Mouse (Mus musculus) mature B cell (primary cell): ENCODE data around the gene Gpatch8.

Experiments used
- in situ Hi-C: fragments of 300-500 bp; cut with MboI; formaldehyde crosslinking; loops from 2 replicates; pipeline ENCODE4 v1.14.3; 2019

Gpatch8 gene

DNA sequence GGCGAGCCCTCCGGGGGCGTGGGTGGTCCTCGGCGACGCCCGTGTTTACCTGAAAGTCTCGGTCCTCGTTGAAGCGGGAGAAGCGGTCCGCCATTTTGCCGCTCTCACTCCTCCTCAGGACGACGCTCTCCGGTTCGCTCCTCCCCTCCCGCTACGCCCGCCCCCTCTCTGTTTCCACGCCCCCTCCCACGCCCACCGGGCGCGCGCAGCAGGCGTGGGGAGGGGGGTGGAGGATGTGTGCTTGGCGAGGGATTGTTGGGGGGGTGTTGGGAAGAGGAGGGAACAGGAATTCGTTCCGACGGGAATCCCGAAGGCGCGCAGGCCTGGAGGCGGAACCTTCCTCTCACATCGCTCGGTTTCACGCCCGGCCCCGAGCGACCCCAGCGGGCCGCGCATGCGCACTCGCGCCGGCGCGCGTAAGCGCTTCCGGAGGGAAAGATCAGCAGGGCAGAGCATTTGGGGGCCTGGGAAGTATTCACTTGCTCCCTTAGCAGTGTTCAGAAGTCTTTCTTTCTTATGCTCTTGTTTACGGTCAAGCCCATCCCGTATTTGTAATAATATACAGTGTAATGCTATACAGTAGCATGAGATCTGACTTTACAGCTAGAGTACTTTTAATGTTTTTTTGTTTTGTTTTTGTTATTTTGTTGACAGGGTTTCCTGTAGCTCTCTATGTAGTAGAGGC, at the start of gene Gpatch8:
Gene Gpatch8, minus strand, starts transcription at position 362 of the 685 bp plus-strand sequence.
- in situ Hi-C loops: no loop called here

DNA sequence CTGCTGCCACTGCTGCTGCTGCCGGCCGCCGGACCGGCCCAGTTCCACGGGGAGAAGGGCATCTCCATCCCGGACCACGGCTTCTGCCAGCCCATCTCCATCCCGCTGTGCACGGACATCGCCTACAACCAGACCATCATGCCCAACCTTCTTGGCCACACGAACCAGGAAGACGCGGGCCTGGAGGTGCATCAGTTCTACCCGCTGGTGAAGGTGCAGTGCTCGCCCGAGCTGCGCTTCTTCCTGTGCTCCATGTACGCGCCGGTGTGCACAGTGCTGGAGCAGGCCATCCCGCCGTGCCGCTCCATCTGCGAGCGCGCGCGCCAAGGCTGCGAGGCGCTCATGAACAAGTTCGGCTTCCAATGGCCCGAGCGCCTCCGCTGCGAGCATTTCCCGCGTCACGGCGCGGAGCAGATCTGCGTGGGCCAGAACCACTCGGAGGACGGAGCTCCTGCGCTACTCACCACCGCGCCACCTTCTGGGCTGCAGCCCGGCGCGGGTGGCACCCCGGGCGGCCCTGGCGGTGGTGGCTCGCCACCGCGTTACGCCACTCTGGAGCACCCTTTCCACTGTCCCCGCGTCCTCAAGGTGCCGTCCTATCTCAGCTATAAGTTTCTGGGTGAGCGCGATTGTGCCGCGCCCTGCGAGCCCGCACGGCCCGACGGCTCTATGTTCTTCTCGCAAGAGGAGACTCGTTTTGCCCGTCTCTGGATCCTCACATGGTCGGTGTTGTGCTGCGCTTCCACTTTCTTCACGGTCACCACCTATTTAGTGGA, 48.8 kb upstream of the Gpatch8 start:
- in situ Hi-C loops: no loop called here

DNA sequence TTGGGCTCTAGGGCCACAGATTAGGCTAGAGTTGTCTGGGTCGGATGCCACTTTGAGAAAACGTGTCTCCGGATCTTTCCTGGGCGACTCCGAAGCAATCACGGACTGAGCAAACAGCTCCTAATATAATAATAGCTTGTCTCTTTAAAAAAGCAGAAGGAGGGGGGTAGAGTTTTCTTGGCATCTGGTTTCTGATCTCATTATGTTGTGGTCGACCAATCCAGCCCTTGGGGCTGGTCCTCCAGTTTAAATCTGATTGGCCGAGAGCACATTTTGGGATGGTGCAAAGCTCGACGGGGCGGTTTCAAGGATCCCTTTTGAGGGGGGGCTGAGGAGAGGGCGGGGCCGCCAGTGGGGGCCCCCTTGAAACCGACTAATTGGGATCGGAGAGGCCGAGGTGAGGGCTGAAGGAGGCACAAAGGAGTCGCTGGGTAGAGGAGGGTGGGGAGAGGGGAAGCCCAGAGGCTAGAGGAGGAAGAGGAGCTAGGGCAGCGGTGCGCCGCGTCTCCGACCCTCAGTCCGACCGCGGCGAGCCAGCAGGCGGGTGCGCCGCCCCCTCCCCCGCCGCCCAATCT, 47.9 kb upstream of the Gpatch8 start, which contains the start of gene Fzd2:
Gene Fzd2, plus strand, starts transcription at position 387 of the 575 bp plus-strand sequence.
- in situ Hi-C loops: no loop called here

DNA sequence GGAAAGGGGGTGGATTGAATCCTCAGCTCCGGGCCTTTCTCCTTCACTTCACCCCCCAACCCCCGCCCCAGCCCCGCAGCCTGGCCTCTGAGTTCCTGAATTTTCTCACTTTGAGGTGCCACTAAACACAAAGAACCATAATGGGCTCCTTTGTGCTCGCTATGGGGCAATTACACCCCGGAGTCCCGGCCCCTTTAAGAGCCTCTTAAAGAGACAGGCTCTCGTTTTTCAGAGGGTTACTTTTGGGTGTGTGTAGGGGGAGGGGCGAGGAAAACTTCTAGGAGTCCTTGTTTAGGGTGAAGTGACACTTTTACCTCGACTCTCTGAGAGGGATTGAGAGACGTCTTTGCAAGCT, 47.3 kb upstream of the Gpatch8 start:
- in situ Hi-C loops: no loop called here

DNA sequence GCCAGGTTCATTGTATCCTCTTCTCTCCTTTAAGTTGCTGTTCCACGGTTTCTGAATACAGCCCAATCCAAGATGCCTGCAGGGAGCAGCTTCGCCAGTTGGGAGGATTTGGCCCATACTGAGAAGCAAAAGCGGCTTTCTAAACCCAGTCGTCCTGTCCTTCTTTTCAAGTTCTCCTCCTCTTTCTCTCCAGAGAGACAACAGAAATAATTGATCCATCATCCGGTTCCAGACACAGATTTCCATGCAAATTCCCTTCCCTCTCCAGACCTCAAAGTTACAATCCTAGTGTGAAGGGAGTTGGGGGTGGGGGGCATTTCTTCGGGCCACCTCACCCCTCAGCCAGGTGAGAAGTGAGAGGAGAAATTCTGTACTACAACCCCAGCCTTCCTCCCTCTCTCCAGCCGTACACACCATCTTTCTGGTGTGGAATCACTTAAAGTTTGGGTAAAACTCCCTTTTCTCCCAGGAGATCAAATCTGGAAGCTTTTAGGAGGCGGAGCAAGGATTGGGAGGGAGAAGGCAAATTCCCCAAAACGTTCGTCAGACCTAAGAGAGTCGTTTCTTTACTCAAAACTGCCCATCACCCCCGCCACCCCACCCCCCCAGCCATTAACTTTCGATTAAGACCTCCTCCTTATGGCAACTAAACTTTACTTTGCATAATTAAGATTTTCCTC, 46.8 kb upstream of the Gpatch8 start:
- in situ Hi-C loops: no loop called here

DNA sequence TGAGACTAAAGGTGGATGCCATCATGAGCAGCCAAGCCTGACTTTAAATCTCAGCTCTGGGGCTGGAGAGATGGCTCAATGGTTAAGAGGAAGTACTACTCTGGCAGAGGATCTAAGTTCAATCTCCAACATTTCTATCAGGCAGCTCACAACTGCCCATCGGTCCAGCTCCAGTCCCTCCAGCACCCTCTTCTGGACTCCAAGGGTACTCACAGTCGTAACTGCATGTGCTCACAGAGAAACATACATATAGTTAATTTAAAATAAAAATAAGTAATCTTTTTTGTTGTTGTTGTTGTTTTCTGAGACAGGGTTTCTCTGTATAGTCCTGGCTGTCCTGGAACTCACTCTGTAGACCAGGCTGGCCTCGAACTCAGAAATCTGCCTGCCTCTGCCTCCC, 43.7 kb upstream of the Gpatch8 start:
- in situ Hi-C loops: no loop called here

DNA sequence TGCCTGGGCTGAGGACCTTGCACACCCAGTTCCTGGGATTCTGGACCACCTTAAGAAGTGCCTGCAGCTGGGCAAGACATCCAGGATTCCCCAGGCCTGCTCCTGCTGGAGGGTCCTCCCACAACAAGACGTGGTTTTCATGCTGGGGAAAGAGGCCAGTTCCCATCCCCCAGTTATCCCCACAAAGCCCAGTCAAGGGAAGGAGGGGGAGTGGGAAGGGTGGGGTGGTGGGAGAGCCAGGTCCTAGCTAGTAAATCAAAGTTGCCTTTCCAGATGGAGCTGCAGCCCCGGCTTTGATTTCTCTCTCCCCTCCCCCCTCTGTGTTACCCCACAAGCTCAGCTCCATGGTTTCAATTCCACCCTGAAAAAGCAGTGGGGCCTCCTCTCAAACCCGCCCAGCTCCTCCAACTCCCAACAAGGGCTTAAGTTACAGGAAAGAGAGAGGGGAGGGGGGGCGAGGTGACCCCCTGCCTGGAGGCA, 39.2 kb upstream of the Gpatch8 start:
- in situ Hi-C loops: no loop called here

DNA sequence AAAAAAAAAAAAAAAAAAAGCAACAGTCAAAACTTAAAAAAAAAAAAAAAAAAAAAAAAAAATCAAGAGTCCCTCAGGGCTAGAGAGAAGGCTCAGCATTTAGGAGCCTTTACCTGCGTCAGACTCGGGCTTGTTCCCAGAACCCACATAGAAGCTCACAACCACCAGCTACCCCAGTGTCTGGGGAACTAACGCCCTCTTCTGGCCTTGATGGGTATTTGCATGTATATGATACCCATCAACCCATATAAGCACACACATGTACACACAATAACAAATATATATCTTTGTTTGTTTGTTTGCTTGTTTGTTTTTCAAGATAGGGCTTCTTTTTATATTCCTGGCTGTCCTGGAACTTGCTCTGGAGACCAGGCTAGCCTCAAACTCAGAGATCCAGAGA, 31.4 kb upstream of the Gpatch8 start:
- in situ Hi-C loops: no loop called here

DNA sequence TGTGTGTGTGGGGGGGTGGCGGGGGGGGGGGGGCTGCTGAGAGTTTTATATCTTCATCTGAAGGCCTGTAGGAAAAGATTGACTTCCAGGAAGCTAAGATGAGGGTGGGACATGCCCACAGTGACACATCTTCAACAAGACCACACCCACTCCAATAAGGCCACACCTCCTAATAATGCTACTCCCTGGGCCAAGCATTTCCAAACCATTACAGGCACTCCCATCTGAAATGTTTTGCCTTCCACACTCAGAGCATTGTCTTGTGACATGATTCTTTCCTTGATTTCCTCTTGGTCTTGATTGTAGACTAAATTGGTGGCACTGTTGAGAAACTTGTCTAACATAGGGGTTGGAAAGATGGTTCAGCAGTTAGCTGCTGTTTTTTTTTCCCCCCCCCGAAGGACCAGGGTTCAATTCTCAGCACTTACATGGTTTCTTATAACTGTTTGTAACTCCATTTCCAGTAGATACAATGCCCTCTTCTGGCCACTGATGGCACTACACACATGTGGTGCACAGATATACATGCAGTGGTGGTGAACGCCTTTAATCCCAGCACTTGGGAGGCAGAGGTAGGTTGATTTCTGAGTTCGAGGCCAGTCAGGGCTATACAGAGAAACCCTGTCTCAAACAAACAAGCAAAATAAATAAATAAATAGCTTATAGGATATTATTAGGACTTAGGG, 30.4 kb upstream of the Gpatch8 start:
- in situ Hi-C loops: no loop called here

DNA sequence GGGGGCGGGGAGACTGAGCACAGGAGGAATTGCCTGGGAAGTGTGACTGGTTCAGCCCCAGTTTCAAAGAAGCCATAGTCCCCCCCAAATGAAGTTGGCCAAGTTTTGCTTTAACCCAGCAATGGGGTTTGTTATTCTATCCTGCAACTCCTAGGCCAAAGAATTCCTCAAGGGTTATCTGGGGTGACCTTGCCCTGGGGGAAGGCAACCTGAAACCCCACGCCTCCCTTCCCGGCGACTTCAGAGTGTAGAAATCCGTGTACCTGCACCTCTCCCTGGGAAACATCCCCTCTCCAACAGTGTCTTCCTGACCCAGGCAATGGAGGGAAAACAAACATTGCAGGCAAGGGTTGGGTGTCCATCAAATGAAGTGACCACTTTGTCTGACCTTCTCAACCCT, 26.5 kb upstream of the Gpatch8 start:
- in situ Hi-C loops: no loop called here

DNA sequence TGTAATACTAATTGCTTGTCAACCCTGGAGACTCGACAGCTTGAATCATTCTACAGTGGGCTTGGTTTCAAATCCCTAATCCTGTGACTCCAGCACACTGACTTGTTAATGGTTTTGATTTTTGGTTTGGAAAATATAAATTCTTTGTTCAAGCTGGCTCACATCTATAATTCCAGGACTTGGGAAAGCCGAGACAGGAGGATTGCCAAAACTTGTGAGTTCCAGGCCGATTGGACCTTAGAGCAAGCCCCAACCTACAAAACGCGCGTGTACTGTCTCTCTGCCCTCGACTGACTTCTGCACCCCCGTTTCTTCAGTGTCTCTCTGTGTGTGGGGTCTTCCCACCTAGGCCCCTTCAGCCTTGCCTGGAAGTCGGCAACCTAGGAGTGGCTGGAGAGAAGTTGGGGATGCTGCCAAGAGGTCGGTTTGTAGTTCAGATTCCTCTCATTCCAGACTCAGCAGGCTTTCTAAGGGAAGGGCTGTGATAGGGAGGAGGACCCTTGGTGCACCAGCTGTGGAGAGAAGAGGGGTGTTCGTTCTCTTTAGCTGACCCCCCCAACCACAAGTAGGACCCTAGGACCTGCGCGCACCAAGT, 25.9 kb upstream of the Gpatch8 start:
- in situ Hi-C loops: no loop called here

DNA sequence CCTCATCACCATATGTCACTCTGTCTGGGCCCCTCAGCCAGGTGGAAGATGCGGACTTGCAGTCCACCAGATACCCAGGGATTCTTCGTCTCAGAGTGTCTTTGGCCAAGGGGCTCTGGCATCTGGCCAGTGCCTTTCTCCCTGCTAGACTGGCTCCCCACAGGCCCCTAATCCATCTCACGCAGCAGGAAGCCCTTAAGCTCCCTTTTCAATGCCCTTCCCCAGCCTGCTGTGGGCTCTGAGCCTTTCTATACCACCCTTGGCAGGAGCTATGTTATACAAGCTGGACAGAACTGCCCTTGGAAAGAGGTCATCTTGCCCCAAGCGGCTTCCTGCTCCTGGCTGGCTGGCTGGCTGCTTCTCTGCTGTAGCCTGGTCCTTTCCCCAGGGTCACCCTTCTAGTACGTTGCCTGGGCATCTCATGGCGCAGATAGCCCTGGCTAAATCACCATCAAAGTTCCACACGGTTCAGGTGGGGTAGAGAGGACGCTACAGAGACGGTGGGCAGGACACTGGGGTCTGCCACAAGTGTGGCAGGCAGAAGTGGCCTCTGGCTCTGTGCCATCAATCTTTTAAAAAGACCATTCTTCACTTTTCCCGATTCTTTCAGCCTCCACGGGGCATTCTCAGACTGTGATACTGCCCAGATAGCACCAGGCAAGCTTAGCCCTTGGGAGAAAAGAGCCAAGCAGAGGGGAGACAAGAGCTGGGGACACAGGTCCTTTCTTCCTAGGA, 25.3 kb upstream of the Gpatch8 start:
- in situ Hi-C loops: no loop called here

DNA sequence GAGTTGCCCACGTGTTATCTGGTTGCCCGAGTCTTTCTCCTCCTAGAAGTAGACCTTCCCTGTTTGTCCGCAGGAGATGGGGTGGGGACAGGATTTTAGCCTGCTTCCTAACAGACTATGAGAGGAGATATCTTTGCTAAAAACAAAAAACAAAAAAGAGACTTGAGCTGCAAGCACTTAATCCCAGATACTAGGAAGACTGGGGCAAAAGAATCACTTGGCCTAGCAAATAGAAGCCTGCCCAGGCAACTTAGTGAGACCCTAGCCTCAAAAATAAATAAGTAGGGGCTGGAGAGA, 23.8 kb upstream of the Gpatch8 start:
- in situ Hi-C loops: no loop called here

DNA sequence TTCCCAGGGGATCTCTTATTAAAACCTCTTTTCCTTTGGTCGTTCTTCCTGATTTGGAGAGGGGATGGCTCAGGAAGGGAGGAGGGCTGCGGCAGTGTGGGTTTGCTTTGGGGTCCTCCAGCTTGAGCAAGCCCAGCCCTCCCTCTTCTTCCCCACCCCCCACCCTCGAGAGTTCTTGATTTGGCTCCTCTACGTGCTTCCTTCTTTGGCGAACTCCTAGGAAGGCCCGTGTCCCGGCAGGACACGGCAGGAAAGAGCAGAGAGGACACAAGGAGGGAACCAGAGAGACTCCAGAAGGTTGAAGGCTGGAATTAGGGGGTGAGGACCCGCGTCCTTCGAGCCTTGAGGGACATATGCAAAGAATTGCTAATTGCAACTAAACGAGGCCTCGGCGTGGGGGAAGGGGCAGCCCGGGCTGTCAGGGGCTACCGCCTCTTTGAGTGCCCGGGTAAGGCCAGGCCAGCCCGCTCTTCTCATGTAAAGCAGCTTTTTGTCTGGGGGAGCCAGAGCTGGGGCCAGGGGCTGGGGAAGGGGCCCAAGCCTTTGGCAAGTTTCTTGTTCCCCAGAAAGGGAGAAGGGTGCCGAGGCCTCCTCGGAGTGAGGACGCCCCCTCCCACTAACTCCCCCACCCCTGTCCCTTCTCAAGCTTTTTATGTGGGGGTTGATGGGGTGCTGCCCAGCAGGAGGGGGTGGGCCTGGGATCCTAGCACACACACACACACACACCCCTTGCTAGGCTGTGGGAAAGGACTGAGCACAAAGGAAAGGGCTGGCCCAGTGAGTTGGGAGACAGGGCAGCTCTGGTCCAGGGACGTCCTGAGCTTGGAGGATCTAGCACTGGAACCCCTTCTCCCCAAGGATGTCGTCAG, 23.2 kb upstream of the Gpatch8 start, which contains the start of gene Gm11627:
Gene Gm11627, minus strand, starts transcription at position 297 of the 869 bp plus-strand sequence.
- in situ Hi-C loops: no loop called here

DNA sequence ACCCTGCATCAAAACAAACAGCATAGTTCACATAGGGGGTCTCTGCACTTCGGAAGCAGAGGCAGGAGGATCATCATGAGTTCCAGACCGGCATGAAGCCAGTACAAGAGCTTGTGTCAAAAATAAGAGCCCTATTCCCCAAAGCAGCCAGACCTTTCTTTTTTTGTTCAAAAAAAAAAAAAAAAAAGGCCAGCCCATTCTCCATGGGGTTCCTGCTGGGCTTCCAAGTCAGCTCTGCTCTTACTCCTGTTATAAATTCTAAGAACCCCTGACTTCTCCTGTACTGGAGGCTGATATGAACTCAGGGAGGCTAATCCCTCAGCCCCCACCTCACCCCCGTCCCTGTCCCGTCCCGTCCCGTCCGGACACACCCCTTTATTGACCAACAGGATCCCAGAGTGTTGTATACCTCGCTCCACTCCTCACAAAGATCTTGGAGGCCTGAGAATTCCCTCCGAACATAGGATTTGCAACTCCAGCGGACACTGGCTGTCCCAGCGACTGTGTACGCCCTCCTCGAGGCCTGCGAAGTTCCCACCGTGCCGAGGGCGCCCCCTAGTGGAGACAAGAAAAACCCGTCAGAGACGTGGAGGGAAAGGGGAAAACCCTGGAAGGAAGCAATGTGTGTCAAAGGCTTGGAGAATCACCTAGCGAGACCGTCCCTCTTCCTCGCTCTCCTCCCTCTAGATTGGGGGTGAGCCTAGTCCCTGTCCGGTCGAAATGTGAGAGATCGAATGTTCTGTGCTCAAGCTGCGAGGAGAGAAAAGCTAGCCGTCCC, 22.3 kb upstream of the Gpatch8 start:
- in situ Hi-C loops: no loop called here

DNA sequence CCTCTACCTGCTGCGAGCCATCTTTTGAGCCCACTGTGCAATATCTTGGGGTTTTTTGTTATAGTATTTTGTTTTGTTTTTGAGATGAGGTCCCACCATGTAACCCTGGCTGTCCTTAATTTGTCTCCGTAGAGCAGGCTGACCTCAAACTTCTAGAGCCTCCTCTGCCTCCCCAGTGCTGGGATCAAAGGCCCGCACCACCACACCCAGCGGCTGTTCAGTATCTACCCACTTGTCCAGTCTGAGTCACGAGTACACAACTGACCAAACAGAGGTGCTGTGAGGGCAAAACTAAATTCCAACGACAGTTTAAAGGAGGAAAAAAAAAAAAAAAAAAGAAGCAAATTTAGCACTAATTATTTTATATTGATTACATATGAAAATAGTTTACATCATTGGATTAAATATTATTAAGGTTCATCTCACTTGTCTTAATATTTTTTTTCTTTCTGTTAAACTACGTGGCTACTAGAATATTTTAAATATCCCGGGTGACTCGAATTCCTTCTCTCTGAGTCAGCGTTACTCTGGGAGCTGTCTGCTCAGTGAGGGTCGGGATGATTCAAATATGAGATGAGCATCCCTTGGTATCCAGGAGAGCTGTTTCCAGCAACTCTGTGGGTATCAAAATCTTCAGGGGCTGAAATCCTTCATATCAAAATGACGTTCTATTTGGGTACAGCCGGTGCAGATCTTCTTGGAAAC, 20.0 kb upstream of the Gpatch8 start:
- in situ Hi-C loops: no loop called here

DNA sequence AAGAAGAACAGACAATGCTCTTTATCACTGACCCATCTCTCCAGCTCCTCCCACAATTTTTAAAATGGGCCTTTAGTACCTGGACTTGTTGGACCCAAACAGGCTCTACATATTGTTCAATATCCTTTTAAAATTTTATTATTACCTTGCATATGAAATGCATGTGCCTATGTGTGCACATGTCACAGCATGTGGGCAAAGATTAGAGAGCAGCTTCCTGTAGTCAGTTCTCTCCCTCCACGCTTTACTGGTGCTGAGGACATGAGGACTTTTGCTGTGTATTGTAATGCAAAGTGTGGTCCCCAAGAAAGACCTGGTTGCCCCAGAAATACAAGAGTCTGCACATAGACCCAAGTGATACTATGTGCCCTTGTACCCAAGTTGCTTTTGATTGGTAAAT, 18.8 kb upstream of the Gpatch8 start:
- in situ Hi-C loops: no loop called here

DNA sequence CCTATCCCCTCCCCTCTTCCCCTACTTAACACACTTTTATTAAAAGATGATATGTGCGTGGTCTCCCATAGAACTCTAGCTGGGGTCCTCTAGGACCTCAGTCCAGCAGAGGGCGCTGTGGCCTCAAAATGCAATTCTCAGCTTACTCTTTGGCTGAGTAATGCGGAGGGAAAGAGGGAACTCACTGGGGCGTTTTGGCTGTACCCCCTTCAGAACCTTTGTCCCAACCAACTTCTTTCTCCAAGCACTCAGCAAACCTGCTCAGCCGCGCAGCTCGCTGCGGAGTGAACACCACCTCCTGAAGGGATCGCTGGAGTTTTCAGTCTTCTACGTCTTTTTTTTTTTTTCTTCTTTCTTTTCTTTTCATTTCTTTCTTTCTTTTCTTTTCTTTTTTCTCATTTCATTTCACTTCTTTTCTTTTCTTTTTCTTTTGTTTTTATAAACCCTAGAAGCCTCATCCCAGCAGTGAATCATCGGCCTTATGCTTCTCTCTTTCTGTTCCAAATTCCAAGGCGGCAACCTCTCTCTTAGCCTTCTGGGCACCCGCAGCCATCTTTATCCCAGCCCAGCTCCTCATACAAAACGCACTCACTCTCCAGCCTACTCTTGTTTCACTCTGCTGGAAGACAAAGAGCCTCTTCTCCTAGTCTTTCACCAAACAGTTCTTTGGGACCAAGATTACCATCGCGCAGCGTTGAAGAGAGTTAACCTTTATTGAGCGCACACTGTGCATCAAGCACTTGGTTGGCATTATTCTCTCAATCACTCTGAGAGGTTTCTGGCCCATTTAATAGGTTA, 16.9 kb upstream of the Gpatch8 start:
- in situ Hi-C loops: no loop called here
